Mouse (Mus musculus): ENCODE results near the gene Maml3. TPM values are rescaled to one million over a fixed set of nuclear protein-coding genes. Genes with fewer than 3 reads are reported as not detected.

Gene Maml3
- polyA plus RNA-seq, 1 experiment from 2014 or later = 8.2 TPM

GRCm38 (mm10) chr3:51958751-51959150, 146.1 kb downstream of the Maml3 start:
- no peak for ATAC-seq (ENCODE audit: low FRiP score)
- Histone ChIP-seq H3K36me3 (no peaks in the 10 kb centered on the region), H3K4me1 (replicated peaks) (peaks cover 37% of the 10 kb centered on the region), H3K4me3 (no peak overlapping the region), H3K27me3 (no peaks in the 10 kb centered on the region), H3K4me2 (no peak overlapping the region), H3K9me3 (no peaks in the 10 kb centered on the region), H3K9ac (no peak overlapping the region), H3K27ac (no peak overlapping the region)
- 90% methylated on average over 2 of the region's 2 CpGs for WGBS

GRCm38 (mm10) chr3:51954441-51954840, 150.4 kb downstream of the Maml3 start:
- peak overlapping the region; percentile 52 for H3K27ac ChIP-seq
- peaks cover 20% of the 10 kb centered on the region for H3K4me1 ChIP-seq (replicated peaks)
- WGBS = 77% methylated on average over 4 of the region's 4 CpGs
- H3K4me2 ChIP-seq = no peak overlapping the region
- H3K9ac ChIP-seq = no peak overlapping the region
- no peak overlapping the region for H3K4me3 ChIP-seq
- no peaks in the 10 kb centered on the region for H3K27me3 ChIP-seq
- ATAC-seq (ENCODE audit: low FRiP score) = no peak
- no peaks in the 10 kb centered on the region for H3K9me3 ChIP-seq
- no peaks in the 10 kb centered on the region for H3K36me3 ChIP-seq

- no peaks in the 10 kb centered on the region for H3K27me3 ChIP-seq
- no peak overlapping the region for H3K9ac ChIP-seq
- no peak overlapping the region for H3K4me3 ChIP-seq
- H3K4me1 ChIP-seq (replicated peaks) = peaks cover 20% of the 10 kb centered on the region
- WGBS = 53% methylated on average over 11 of the region's 11 CpGs
- no peak overlapping the region; the same call in 1 of the 2 replicates for H3K4me2 ChIP-seq
- peak overlapping the region; percentile 52 for H3K27ac ChIP-seq
- no peaks in the 10 kb centered on the region for H3K9me3 ChIP-seq
- ATAC-seq (ENCODE audit: low FRiP score) = peak; percentile 47
- no peaks in the 10 kb centered on the region for H3K36me3 ChIP-seq
Observed at GRCm38 (mm10) chr3:51953927-51954326, 150.9 kb downstream of the Maml3 start.

GRCm38 (mm10) chr3:51952728-51953623, 151.9 kb downstream of the Maml3 start:
- no peak; the same call in 1 of the 2 replicates for ATAC-seq (ENCODE audit: low FRiP score)
- no peaks in the 10 kb centered on the region for H3K27me3 ChIP-seq

GRCm38 (mm10) chr3:51952267-51952666, 152.6 kb downstream of the Maml3 start:
- Histone ChIP-seq H3K9ac (no peak overlapping the region), H3K4me1 (replicated peaks) (peaks cover 21% of the 10 kb centered on the region), H3K4me2 (no peak overlapping the region), H3K4me3 (no peak overlapping the region), H3K9me3 (no peaks in the 10 kb centered on the region), H3K27me3 (no peaks in the 10 kb centered on the region), H3K27ac (no peak overlapping the region), H3K36me3 (no peaks in the 10 kb centered on the region)
- WGBS = 84% methylated on average over 9 of the region's 9 CpGs
- 0 out of 2 replicates have a peak, but pooled peaks have one; percentile 25 for ATAC-seq (ENCODE audit: low FRiP score)

More at GRCm38 (mm10) chr3:51952728-51953623, 151.9 kb downstream of the Maml3 start:
- H3K4me1 ChIP-seq (replicated peaks) = peaks cover 20% of the 10 kb centered on the region
- H3K36me3 ChIP-seq = no peaks in the 10 kb centered on the region
- H3K27ac ChIP-seq = peak overlapping the region; percentile 42; the same call in 1 of the 2 replicates
- WGBS = 75% methylated on average over 33 of the region's 33 CpGs
- 0 out of 2 replicates have a peak overlapping the region, but pooled peaks have one; percentile 11 for H3K4me2 ChIP-seq
- no peak overlapping the region for H3K4me3 ChIP-seq
- no peaks in the 10 kb centered on the region for H3K9me3 ChIP-seq
- no peak overlapping the region for H3K9ac ChIP-seq

GRCm38 (mm10) chr3:51949651-51950050, 155.2 kb downstream of the Maml3 start:
- H3K4me2 ChIP-seq = no peak overlapping the region
- no peak overlapping the region for H3K9ac ChIP-seq
- H3K27ac ChIP-seq = no peak overlapping the region
- H3K27me3 ChIP-seq = no peaks in the 10 kb centered on the region
- H3K9me3 ChIP-seq = no peaks in the 10 kb centered on the region
- WGBS = 86% methylated on average over 8 of the region's 8 CpGs
- H3K36me3 ChIP-seq = no peaks in the 10 kb centered on the region
- H3K4me3 ChIP-seq = no peak overlapping the region
- peaks cover 25% of the 10 kb centered on the region for H3K4me1 ChIP-seq (replicated peaks)
- ATAC-seq (ENCODE audit: low FRiP score) = no peak

- Histone ChIP-seq H3K36me3 (no peaks in the 10 kb centered on the region), H3K9me3 (no peaks in the 10 kb centered on the region), H3K27ac (no peak overlapping the region), H3K9ac (0 out of 2 replicates have a peak overlapping the region, but pooled peaks have one; percentile 16), H3K4me3 (no peak overlapping the region), H3K27me3 (no peaks in the 10 kb centered on the region), H3K4me2 (no peak overlapping the region), H3K4me1 (replicated peaks) (peaks cover 11% of the 10 kb centered on the region; the same call in 1 of the 2 replicates)
- WGBS = 91% methylated on average over 3 of the region's 3 CpGs
- no peak for ATAC-seq (ENCODE audit: low FRiP score)
Observed at GRCm38 (mm10) chr3:51947168-51947567, 157.7 kb downstream of the Maml3 start.

- no peak overlapping the region for H3K4me3 ChIP-seq
- H3K36me3 ChIP-seq = no peaks in the 10 kb centered on the region
- no peak overlapping the region for H3K4me2 ChIP-seq
- 65% methylated on average over 8 of the region's 8 CpGs for WGBS
- no peak overlapping the region for H3K9ac ChIP-seq
- H3K4me1 ChIP-seq (replicated peaks) = peaks cover 11% of the 10 kb centered on the region; the same call in 1 of the 2 replicates
- no peak for ATAC-seq (ENCODE audit: low FRiP score)
- no peaks in the 10 kb centered on the region for H3K9me3 ChIP-seq
- H3K27ac ChIP-seq = no peak overlapping the region
- no peaks in the 10 kb centered on the region for H3K27me3 ChIP-seq
Observed at GRCm38 (mm10) chr3:51943642-51944041, 161.2 kb downstream of the Maml3 start.

- no peak for ATAC-seq (ENCODE audit: low FRiP score)
- H3K4me3 ChIP-seq = no peak overlapping the region
- 0 out of 2 replicates have a peak overlapping the region, but pooled peaks have one; percentile 9 for H3K27ac ChIP-seq
- 0 out of 2 replicates have a peak, but pooled peaks cover 6% of the 10 kb centered on the region for H3K4me1 ChIP-seq (replicated peaks)
- H3K36me3 ChIP-seq = no peaks in the 10 kb centered on the region
- H3K4me2 ChIP-seq = no peak overlapping the region
- 75% methylated on average over 8 of the region's 8 CpGs for WGBS
- H3K27me3 ChIP-seq = no peaks in the 10 kb centered on the region
- no peaks in the 10 kb centered on the region for H3K9me3 ChIP-seq
- H3K9ac ChIP-seq = no peak overlapping the region
Observed at GRCm38 (mm10) chr3:51941781-51942180, 163.1 kb downstream of the Maml3 start.

GRCm38 (mm10) chr3:51939864-51940263, 165.0 kb downstream of the Maml3 start:
- WGBS = 69% methylated on average over 7 of the region's 7 CpGs
- Histone ChIP-seq H3K36me3 (no peaks in the 10 kb centered on the region), H3K27ac (no peak overlapping the region), H3K4me2 (no peak overlapping the region), H3K9me3 (no peaks in the 10 kb centered on the region), H3K4me3 (no peak overlapping the region), H3K4me1 (replicated peaks) (no peaks in the 10 kb centered on the region), H3K27me3 (no peaks in the 10 kb centered on the region), H3K9ac (no peak overlapping the region)
- no peak for ATAC-seq (ENCODE audit: low FRiP score)

- H3K4me2 ChIP-seq = no peak overlapping the region
- ATAC-seq (ENCODE audit: low FRiP score) = no peak
- no peaks in the 10 kb centered on the region for H3K9me3 ChIP-seq
- whole genome bisulfite sequencing = 81% methylated on average over 5 of the region's 5 CpGs
- no peaks in the 10 kb centered on the region for H3K27me3 ChIP-seq
- H3K36me3 ChIP-seq = no peaks in the 10 kb centered on the region
- H3K27ac ChIP-seq = no peak overlapping the region
- no peak overlapping the region for H3K4me3 ChIP-seq
- no peaks in the 10 kb centered on the region for H3K4me1 ChIP-seq (replicated peaks)
- no peak overlapping the region for H3K9ac ChIP-seq
Observed at GRCm38 (mm10) chr3:51939054-51939453, 165.8 kb downstream of the Maml3 start.

GRCm38 (mm10) chr3:51937176-51937575, 167.7 kb downstream of the Maml3 start:
- H3K9me3 ChIP-seq = no peaks in the 10 kb centered on the region
- H3K9ac ChIP-seq = no peak overlapping the region
- H3K4me1 ChIP-seq (replicated peaks) = no peaks in the 10 kb centered on the region
- no peaks in the 10 kb centered on the region for H3K36me3 ChIP-seq
- no peak overlapping the region for H3K27ac ChIP-seq
- H3K4me2 ChIP-seq = no peak overlapping the region
- no peak for ATAC-seq (ENCODE audit: low FRiP score)
- WGBS = 93% methylated on average over 5 of the region's 5 CpGs
- no peaks in the 10 kb centered on the region for H3K27me3 ChIP-seq
- no peak overlapping the region for H3K4me3 ChIP-seq

All from hindbrain, embryonic 13.5 days (tissue).